17 mouse cellular contexts compared by ENCODE assay signal in genomic region chr8:119916237-119916892, GRCm38 (mm10). TPM values are rescaled to one million over a fixed set of nuclear protein-coding genes. Genes with fewer than 3 reads are reported as not detected.
A peak's percentile ranks its signal among the peaks of the same experiment; 100 is the strongest.
DNase-seq lines count a peak whose midpoint lies in the region; ATAC-seq and TF ChIP-seq lines count a peak whose summit lies in the region.
"Had no signal": no experiment of that assay in that cellular context is flagged by ENCODE, and none has a peak within 500 bp of the region (broad histone marks: within the 10 kb centered on the region; RNA-seq: fewer than 3 reads in every experiment).

No protein-coding gene starts in this region.

- peaks cover 33% of the 10 kb centered on the region for H3K4me1 ChIP-seq in limb, embryonic 14.5 days (ENCODE audit: control insufficient read depth, insufficient read depth, low read length)
- peaks cover 47% of the 10 kb centered on the region for H3K4me1 ChIP-seq in limb, embryonic 10.5 days
- peaks cover 85% of the 10 kb centered on the region for H3K4me1 ChIP-seq in liver, embryonic 16.5 days (ENCODE audit: control insufficient read depth, low read depth, low read length)

- TF ChIP-seq CTCF in gastrocnemius, adult 2 months (IDR thresholded peaks at IDR 0.05), result no peak

- H3K9me3 ChIP-seq in limb, embryonic 14.5 days (ENCODE audit: control insufficient read depth, low read length), result no peaks in the 10 kb centered on the region
- no peaks in the 10 kb centered on the region for H3K9me3 ChIP-seq in limb, embryonic 10.5 days (replicated peaks)
- H3K9me3 ChIP-seq in liver, embryonic 16.5 days (replicated peaks; ENCODE audit: control insufficient read depth, low read length), result no peaks in the 10 kb centered on the region
- H3K9me3 ChIP-seq: embryonic facial prominence, embryonic 15.5 days; midbrain, embryonic 10.5 days had no signal

- ATAC-seq in limb, embryonic 14.5 days (ENCODE audit: low FRiP score, low read depth), result no peak
- no peak for ATAC-seq in liver, embryonic 16.5 days (ENCODE audit: low read depth)

- DNase-seq in gastrocnemius, adult 2 months, result no peak
- DNase-seq in gastrocnemius, postnatal 36 days, result no peak
- DNase-seq in limb, embryonic 14.5 days (ENCODE audit: low spot score), result no peak
- no peak for DNase-seq in limb, embryonic 10.5 days (ENCODE audit: low spot score)
- DNase-seq in brain, adult 2 months (ENCODE audit: low read depth, low spot score), result peak; percentile 22
- no peak for DNase-seq in ovary, adult 18-20 months (ENCODE audit: low spot score)
- no peak for DNase-seq in lung, postnatal 14 days
- DNase-seq: cerebellum, postnatal 10 days; kidney, adult 18-20 months; right cerebral cortex, adult 18-20 months; thymus, postnatal 14 days had no signal

- intact Hi-C loops in gastrocnemius, adult 2 months (cut with DNase I), result no loop called here
- intact Hi-C loops in gastrocnemius, postnatal 36 days (cut with DNase I), result no loop called here

- no peak for TF ChIP-seq POLR2A in limb, embryonic 14.5 days (IDR thresholded peaks at IDR 0.05; ENCODE audit: borderline replicate concordance, extremely low read depth, insufficient read depth, insufficient read length)

- peak overlapping the region; percentile 38; the same call in 1 of the 2 replicates for H3K9ac ChIP-seq in limb, embryonic 14.5 days (ENCODE audit: low read depth, low read length, severe bottlenecking)
- peak overlapping the region; percentile 64 for H3K9ac ChIP-seq in liver, embryonic 16.5 days (ENCODE audit: low read depth, low read length)
- H3K9ac ChIP-seq: embryonic facial prominence, embryonic 15.5 days had no signal

- no peak overlapping the region for H3K4me2 ChIP-seq in limb, embryonic 14.5 days (replicated peaks; ENCODE audit: low read depth, low read length, severe bottlenecking)
- H3K4me2 ChIP-seq in liver, embryonic 16.5 days (ENCODE audit: low read depth, low read length), result peak overlapping the region; percentile 71
- H3K4me2 ChIP-seq: embryonic facial prominence, embryonic 15.5 days had no signal

- H3K27me3 ChIP-seq in limb, embryonic 14.5 days (ENCODE audit: control insufficient read depth, insufficient read depth, low read length), result no peaks in the 10 kb centered on the region
- no peaks in the 10 kb centered on the region for H3K27me3 ChIP-seq in limb, embryonic 10.5 days (ENCODE audit: low read depth, poor library complexity, severe bottlenecking)
- H3K27me3 ChIP-seq in liver, embryonic 16.5 days (ENCODE audit: control insufficient read depth, insufficient read depth, low read depth, low read length), result no peaks in the 10 kb centered on the region
- H3K27me3 ChIP-seq: embryonic facial prominence, embryonic 15.5 days had no signal

- WGBS in limb, embryonic 14.5 days, result 85% methylated on average over 16 of the region's 16 CpGs
- 85% methylated on average over 16 of the region's 16 CpGs for WGBS in limb, embryonic 10.5 days
- 57% methylated on average over 16 of the region's 16 CpGs for WGBS in liver, embryonic 16.5 days (ENCODE audit: insufficient replicate concordance)

- 0 out of 2 replicates have a peak, but pooled peaks cover 7% of the 10 kb centered on the region for H3K36me3 ChIP-seq in limb, embryonic 14.5 days (ENCODE audit: control insufficient read depth, insufficient read depth, low read length)
- peaks cover 50% of the 10 kb centered on the region for H3K36me3 ChIP-seq in limb, embryonic 10.5 days
- no peaks in the 10 kb centered on the region for H3K36me3 ChIP-seq in liver, embryonic 16.5 days (ENCODE audit: control insufficient read depth, insufficient read depth)
- H3K36me3 ChIP-seq: embryonic facial prominence, embryonic 15.5 days had no signal

- H3K27ac ChIP-seq in gastrocnemius, adult 2 months, result peak overlapping the region; percentile 12
- no peak overlapping the region for H3K27ac ChIP-seq in limb, embryonic 14.5 days (replicated peaks; ENCODE audit: low read depth, low read length)
- no peak overlapping the region for H3K27ac ChIP-seq in limb, embryonic 10.5 days
- peak overlapping the region; percentile 93 for H3K27ac ChIP-seq in liver, embryonic 16.5 days (ENCODE audit: low read length)
- H3K27ac ChIP-seq: embryonic facial prominence, embryonic 15.5 days; midbrain, embryonic 10.5 days had no signal

- no peak overlapping the region for H3K4me3 ChIP-seq in gastrocnemius, adult 2 months
- no peak overlapping the region for H3K4me3 ChIP-seq in limb, embryonic 14.5 days (replicated peaks; ENCODE audit: low read length)
- H3K4me3 ChIP-seq in limb, embryonic 10.5 days, result no peak overlapping the region
- H3K4me3 ChIP-seq in liver, embryonic 16.5 days (ENCODE audit: low read depth, low read length), result peak overlapping the region; percentile 15; the same call in 1 of the 2 replicates
- H3K4me3 ChIP-seq: embryonic facial prominence, embryonic 15.5 days; midbrain, embryonic 10.5 days had no signal

RNA-seq across cellular contexts. Expression of gene Gm20388, which starts 5.7 kb away (rescaled TPM):
- total RNA-seq in gastrocnemius, adult 2 months (2021), result 10 to 100 TPM in 1 of 2 experiments, 1 to 10 TPM in 1; 6.1 to 15.0 TPM
- total RNA-seq in gastrocnemius, postnatal 36 days (2021), result 1 to 10 TPM; 6.8 to 7.8 TPM
- 49.9 and 63.3 TPM in 2 replicates for polyA plus RNA-seq in limb, embryonic 14.5 days (2012; rRNA removed)
- polyA plus RNA-seq in limb, embryonic 14.5 days (2014; fragmentation: Nextera tagmentation; extraction: Ambion mirVana), result 1.9 TPM in 1 of 2 replicates, not detected in the other
- polyA plus RNA-seq in limb, embryonic 10.5 days (2016; fragmentation: Nextera tagmentation; extraction: Ambion mirVana), result 2.3 and 2.5 TPM in 2 replicates
- polyA plus RNA-seq in liver, embryonic 16.5 days (2015; fragmentation: Nextera tagmentation; extraction: Ambion mirVana), result 1.4 and 2.0 TPM in 2 replicates
- polyA plus RNA-seq: heart, embryonic 14.5 days; lung, embryonic 16.5 days; neural tube, embryonic 11.5 days had no signal

RNA-seq across cellular contexts. Expression of gene Usp10, which starts 6.2 kb away (rescaled TPM):
- 10 to 100 TPM; 56.9 to 73.9 TPM for total RNA-seq in gastrocnemius, adult 2 months (2021)
- total RNA-seq in gastrocnemius, postnatal 36 days (2021), result 10 to 100 TPM; 51.0 to 57.1 TPM
- 126 and 131 TPM in 2 replicates for polyA plus RNA-seq in limb, embryonic 14.5 days (2012; rRNA removed)
- polyA plus RNA-seq in limb, embryonic 14.5 days (2014; fragmentation: Nextera tagmentation; extraction: Ambion mirVana), result 95.9 and 109 TPM in 2 replicates
- polyA plus RNA-seq in limb, embryonic 10.5 days (2016; fragmentation: Nextera tagmentation; extraction: Ambion mirVana), result 226 and 235 TPM in 2 replicates
- polyA plus RNA-seq in liver, embryonic 16.5 days (2015; fragmentation: Nextera tagmentation; extraction: Ambion mirVana), result 66.7 and 75.7 TPM in 2 replicates

RNA-seq across cellular contexts. Expression of gene Klhl36, which starts 54.3 kb away (rescaled TPM):
- 1 to 10 TPM in 1 of 2 experiments, under 1 TPM in 1; 0.71 to 1.1 TPM for total RNA-seq in gastrocnemius, adult 2 months (2021)
- 1 to 10 TPM; 1.0 to 1.4 TPM for total RNA-seq in gastrocnemius, postnatal 36 days (2021)
- 12.1 and 16.2 TPM in 2 replicates for polyA plus RNA-seq in limb, embryonic 14.5 days (2012; rRNA removed)
- polyA plus RNA-seq in limb, embryonic 14.5 days (2014; fragmentation: Nextera tagmentation; extraction: Ambion mirVana), result 9.1 and 10.2 TPM in 2 replicates
- 7.2 and 7.9 TPM in 2 replicates for polyA plus RNA-seq in limb, embryonic 10.5 days (2016; fragmentation: Nextera tagmentation; extraction: Ambion mirVana)
- 4.3 and 4.4 TPM in 2 replicates for polyA plus RNA-seq in liver, embryonic 16.5 days (2015; fragmentation: Nextera tagmentation; extraction: Ambion mirVana)

Comparison
In these comparisons a context has a peak if more than half of its experiments do, and no peak if none do; other contexts are left out.
1. H3K27ac ChIP-seq: peak in gastrocnemius, adult 2 months (single experiment) and liver, embryonic 16.5 days (single experiment); none in limb, embryonic 14.5 days (single experiment) and limb, embryonic 10.5 days (single experiment).